Mouse (Mus musculus) kidney, adult 11 months (tissue): ENCODE measurements at regions not wholly inside any gene's neighbourhood (a gene's known extent, or its start where the extent isn't known, plus 50 kb on each side); places are given as distances from the start of the nearest gene placed in this dataset.
A peak's percentile ranks its signal among the peaks of the same experiment; 100 is the strongest.

Source experiments
- DNase-seq: peaks from one replicate; pipeline ENCODE4 v3.0.0; 2022

DNA sequence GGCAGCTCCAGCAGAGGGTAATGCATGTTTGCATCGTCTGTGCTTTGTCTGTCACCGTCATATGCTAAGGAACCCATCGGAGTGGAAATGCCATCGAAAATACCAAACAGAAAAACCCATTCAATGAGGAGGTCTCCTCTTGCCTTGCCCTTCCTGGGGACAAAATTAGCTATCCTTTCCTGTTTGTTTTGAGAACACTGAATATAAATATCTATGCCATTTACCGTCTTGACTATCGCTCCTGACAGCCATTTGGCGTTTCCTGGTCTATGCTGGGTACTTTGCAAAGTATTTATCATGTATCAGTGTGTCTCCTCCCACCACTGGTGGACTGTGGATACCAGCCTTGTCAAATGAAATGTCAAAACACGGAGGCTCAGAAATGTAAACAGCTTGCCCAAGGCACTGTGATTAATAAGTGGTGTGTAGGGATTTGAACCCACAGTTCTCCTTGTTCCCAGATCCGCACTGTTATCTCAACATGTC is 239.2 kb upstream of the Tbx3 start:
- no peak for DNase-seq

DNA sequence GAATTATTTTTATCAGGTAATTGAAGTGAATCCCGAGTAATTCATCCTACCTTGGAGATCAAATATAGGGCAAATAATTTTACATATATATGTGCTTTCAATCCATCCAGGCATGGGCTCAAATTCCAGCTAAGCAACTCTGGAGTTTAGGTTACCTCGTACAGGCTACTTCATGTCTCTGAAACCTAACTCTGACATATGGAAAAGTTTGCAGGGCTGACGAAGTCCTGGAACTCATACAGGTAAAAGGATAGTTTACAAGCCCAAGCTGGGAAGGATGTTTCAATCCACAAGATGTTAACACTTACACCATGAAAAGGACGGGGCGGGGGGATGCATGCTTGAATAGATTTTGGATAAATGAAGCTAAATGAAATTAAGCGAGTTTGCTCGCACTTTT is 235.9 kb upstream of the Tbx3 start:
- no peak for DNase-seq

DNA sequence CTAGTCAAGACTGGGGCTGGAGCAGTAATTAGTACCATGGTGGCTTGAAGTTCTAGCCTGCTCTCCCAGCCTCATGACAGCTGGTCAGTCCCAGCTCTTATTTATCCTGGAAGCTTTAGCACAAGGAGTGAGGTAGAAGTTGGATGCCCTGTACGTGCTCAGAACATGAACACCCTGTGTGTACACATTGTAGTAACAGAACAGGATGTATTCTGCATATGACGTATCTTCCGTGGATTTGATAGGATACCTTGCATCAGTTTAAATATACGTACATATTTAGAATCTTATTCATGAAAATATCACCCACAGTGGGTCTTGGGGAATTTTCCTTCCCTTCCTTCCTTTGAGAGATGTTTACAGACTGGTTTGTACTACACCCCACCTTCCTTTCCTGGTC is 222.0 kb upstream of the Tbx3 start:
- DNase-seq, result no peak

DNA sequence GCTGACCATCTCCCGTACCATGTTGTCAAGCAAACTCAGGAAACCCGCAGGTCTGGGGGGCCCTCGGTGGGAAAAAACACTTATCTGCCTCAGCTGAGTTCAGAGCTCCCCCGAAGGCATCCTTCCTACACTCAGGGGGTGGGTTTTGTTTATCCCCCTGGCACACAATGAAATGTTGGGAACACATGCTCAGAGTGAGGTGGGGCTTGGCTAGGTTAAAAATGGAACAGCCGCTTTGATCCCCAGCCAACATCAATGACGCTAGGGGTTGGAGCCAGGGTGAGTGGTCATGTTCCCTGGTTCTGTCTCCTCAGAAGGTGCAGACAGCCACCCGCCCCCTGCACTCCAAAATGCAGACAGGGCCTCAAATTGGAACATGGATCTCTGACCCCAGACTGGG is 221.3 kb upstream of the Tbx3 start:
- no peak for DNase-seq

DNA sequence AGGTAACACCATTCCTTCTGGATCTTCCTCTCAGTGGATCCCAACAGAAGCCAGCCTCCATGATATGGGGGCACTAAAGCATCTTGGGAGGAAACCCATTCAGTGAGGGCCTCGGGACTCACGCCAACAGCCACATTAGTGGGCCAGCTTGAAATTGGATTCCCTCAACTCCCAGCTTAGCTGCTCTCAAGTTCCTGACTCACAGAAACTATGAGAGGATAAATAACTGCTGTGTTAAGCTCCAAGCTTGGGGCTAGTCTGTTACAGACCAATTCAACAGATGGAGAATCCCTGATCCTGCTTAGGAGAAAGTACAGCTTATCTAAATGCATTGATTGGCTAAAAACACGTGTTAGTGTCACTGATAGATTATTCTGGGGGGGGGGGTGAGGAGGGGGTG is 210.7 kb upstream of the Tbx3 start:
- no peak for DNase-seq

DNA sequence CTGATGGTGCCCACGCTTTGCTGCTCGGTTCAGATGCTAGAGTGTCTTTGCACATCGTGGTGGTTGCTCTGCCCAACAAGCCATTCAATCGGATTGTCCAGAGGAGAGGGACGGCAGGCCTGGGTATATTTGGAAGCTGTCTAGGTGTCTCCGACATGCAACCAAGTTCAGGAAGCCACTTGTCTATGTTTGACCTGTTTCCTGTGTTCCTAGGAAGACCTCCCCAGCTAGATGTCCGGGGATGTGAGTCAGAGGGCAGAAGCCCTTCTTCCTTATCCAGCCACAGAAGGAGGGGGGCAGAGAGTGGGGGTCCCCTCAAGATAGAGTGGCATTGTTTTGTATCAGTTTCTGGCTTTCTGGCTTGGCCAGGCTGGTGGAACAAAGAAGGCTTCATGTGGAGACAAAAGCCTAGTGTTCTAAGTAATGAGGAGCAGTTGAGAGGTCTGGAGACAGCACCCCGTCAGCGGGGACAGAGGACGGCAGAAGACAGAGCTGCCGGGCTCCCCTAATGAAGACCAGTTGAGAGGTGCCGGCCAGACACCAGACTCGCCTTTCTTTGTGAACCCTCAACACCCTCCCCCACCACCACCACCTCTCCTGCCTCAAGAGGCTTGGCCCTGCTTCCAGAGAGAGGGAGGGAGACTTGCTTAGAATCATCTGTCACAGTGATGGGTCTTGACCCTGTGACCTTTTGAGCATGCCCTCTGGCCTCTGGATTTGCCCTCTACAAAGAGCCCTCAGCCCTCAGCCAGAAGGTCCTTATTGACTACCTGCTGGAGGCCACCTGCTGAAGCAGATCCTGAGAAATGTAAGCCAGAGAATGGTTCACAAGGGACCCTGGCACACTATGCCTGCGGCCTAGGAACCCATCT is 207.6 kb upstream of the Tbx3 start:
- DNase-seq, result no peak

DNA sequence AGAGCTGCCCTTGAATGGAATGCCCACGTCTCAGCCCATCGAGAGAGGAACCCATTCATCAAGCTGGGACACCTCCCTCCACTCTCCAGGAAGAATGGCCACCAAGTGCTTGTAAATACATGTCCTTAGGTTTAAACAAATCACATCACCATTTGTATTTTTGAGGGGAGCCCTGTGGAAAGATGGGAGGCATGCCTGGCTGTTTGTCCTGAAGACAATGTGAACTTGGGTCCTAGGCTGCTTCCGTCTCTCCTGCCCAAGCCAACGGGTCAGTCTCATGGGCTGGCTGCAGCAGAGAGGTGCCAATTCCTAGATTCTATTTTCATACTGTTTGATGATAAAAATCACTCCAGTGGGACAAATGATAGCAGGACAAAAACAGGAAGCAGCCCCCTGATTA is 205.9 kb upstream of the Tbx3 start:
- DNase-seq, result no peak

DNA sequence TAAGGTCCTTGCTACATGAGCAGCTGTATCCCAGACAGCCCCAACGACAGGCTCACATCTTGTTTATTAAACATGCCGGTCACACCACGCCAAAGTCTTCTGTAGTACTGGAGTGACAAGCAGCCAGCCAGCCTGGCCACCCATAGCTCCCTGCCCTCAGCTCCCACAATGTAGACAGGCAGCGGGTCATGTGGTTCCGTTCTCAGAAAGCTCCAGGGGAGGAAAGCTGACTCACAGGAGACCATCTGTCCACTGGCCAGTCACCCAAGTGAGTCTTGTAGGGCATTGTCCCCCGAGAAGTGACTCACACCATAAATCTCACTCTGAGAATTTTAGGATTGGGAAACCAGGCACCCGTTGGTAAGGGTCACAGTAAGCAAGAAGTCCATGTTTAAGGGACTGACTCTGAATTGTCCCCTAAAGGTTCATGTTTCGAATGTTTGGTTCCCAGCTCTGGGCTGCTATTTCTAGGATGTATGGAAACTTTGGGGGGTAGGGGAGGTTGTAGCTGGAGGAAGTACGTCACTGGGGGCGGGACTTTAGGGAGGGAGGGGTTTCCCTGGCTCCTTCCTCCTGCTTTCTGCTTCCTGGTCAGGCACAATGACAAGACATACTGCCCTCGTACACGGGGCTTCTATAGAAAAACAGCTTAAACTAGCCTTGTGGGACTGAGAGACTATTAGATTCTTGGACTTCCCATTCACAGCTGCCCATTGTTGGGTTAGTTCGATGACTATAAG is 203.0 kb upstream of the Tbx3 start:
- DNase-seq, result no peak

DNA sequence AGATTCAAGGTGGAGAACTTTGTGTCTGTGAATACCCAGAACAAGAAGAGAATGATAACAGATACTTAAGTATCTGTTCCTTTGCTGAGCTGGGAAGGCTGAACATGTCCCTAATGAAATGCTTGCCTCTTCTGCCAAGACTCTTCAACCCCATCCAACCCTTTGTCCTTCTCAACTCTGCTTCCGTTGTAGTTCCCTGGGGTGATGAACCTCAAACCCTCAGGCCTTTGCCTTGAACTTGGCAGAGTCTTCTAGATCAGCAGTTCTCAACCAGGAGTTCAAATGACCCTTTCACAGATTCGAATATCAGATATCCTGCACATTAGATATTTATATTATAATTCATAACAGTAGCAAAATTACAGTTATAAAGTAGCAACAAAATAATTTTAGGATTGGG is 192.5 kb upstream of the Tbx3 start:
- peak; percentile 15 for DNase-seq

DNA sequence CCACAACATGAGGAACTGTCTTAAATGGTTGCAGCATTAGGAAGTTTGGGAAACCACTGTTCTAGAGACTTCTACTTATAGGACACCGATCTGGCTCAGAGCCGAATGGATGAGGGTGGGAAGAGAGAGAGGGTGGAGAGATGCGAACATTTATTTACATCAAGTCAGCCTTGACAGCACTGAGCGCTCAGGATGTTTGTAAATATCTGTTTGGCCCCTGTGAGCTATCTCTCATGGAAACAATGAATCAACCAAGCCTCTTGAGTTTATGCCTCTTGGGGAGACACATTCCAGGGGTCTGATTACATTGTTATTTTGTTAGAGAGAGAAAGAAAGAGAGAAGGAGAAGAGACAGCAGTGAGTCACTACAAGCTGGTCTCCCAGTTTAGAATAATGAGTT is 192.1 kb upstream of the Tbx3 start:
- DNase-seq, result no peak

DNA sequence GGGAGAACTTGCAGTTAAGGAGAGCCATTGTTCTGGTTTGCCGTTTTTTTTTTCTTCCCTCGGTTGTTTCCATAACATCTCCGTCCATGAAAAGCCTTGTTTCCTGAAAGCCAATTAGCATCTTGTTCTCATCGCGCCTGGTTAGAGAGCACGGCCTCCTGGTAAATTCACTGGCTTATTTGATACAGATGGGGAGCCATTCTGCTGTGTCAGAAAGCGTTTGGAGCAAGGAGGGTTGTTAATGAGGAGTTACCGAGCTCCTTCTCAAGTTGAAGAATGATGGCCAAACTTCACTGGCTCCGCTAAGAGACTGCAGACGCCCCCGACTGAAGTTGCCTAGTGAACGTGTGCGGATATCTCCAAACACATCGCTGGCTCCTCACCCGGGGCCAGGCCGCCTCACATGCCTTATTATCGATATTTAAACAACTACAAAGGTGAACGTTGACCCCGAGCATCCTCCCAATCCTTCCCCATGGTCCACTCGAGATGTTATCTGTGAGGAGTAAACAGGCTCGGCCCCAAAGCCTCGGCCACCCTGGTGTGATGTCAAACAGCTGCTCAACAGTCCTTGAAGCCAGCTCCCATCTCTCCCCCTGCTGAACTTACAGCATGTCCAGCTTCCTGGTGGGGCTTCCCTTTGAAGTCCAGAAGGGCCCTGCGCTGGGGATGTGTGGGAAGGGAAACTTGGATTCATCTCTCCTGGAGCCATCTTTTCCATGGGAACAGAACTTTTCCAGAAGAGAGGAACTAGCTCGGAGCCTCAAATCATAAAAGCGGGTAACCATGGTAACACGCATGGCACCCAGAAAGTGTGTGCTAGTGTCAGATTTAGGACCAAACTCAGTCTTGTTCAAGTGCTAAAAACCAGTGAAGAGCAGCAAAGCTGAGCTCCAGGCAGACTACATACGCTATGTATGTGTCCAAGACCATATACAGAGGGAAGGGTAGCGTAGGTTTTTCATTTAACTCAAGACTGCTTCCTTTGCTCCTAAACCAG is 190.0 kb upstream of the Tbx3 start:
- DNase-seq, result peak; percentile 4

DNA sequence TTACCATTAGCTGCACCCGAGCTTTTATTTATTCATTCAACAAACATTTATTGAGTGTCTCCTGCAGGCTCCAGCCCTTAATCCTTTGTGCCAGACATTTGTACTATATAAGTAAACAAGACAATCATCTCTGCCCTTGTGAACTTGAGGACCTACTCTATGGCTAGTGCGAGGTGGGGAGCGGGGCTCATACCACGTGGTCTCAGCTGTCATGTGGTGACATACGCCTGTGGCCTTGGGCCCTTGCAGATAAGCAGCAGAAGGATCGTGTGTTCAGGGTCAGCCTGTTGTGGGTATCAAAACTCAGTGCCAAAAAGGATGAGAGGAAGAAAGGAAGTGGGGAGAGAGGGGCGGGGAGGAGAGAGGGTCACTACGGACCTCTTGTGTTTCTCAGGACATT is 186.8 kb upstream of the Tbx3 start:
- DNase-seq, result no peak

DNA sequence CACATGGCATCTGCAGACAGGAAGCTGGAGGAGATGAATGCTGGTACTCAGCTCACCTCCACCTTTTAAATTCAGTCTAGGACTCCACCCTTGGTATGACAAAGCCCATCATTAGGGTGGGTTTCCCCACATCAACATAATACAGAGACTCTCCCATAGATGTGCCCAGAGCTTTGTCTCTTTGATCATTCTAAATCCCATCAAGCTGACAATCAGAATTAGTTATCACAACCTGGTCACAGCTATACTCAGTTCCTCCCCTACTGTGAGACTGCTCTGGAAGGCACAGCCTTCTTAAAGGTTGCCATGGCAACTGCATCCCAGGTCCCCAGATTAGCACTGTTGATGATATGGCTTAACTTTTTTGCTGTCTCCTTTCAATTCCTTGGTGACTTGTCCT is 184.3 kb upstream of the Tbx3 start:
- DNase-seq, result no peak

DNA sequence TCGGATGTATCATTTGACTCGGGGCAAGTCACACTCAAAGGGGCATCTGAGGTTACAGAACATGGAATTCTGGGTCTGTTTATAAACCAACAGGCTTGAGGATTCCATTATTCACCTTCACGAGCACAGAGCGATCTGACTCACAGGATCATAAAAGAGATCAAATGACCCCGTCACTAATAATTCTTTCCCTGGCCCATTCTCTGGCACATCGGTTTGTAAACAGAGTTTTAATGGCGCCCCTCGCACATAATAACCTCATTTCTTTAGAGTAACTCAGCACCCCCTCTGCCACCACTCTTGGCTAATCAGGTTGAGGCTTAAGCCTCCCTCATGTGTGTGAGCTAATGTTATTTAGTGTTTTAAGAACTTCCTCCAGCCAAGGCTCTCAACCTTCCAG is 183.3 kb upstream of the Tbx3 start:
- DNase-seq, result no peak

DNA sequence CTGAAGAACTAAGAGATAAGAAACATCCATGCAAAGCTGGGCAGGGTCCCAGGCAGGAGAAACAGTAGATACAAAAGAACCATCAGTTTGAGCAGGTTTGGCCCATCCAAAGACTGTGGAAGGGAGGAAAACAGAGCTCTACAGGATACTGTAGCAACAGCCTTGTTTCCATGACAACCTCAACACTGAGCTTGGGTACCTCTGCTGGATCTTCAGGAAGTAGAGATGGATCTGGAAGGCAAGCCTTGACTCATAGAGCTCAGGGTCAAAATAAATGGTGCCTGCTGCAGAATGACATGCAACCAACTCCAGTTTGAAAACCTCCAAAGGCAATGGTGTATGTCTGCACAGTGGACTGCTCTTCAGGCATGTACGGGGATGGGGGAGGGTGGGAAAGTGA is 173.0 kb upstream of the Tbx3 start:
- no peak for DNase-seq

DNA sequence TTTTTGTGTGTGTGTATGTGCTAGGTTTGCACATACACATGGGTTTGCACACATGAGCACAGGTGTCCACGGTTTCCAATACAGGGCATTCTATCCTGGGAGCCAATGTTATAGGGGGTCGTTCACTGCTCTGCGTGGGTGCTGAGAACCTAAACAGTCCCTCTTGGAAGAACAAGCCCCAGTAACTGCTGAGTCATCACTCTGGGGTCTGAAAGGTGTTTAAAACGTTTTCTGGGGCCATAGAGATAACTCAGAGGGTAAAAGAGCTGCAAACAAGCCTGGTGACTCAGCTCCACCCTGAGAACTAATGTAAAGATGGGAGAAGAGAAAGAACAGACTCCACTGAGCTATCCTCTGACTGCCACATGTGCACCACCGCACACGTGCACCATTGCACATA is 172.0 kb upstream of the Tbx3 start:
- no peak for DNase-seq

DNA sequence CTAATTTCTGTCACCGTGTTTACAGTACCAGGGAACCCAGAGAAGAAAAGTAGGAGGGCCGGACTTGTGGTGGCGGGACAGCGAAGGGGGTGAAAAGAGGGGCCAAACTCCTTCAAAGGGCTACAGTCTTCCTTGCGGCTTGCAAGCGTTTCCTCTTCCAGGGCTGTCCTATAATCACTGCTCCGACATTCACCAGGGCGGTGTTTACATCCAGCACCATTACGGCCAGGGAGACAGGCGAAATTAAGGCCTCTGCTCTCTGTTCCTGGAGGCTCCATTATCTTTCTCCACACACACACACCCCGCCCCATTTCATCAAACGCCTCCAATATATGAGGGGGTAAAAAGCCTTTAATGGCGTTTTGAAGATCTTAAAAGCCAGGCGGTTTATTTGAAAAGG is 162.8 kb upstream of the Tbx3 start:
- no peak for DNase-seq

DNA sequence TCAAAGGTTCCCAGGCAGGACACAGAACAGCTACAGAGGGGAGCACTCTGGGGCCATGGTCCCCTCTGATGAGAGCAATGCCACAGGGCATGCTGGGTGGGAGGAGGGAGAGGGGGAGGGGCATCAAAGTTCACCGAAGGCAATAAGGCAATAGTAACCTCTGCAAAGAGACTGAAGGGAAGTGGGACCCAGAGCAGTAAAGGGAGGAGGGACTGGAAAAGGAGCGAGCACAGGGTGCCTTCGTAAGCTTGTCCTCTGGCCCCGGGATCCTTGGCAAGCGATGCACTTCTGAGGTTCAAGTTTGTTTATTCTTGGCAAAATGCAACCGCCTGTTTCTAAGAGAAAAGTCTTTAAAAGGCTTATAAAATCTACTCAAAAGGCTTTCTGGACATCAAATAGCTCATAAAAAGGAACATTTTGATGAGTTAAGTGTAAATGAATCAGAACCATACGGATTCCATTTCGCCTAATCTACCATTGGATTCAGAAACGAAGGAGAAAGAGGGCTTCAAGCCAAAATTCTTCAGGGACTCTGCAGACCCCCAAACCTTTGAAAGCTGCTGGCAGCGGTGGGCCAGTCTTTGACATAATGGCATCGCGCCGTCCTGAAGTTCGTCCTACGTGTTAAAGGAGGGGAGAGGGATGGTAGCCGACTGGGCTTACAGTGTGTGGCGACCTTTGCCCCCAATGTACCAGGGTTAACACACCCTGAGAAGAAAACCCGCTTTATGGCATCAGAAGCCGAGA is 151.8 kb upstream of the Tbx3 start:
- DNase-seq, result peak; percentile 52

DNA sequence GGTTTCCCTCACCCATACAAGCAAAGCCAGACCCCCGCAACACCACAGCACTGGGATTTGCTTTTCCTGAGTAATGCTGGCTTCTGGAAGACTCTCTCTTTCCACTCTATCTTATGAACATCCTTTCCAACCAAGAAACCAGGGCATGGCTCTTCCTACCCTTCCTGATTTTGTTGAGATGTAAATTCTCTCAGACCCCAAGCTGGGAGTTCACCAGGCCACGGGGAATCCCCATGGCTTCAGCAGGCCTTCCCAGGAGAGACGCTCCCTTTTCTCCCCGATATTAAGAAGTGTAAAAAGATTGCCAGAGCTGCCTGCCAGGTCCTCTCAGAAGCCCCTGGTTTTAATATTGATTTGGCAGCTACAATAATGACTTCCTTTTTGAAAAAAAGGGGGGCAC is 146.3 kb upstream of the Tbx3 start:
- DNase-seq, result no peak

DNA sequence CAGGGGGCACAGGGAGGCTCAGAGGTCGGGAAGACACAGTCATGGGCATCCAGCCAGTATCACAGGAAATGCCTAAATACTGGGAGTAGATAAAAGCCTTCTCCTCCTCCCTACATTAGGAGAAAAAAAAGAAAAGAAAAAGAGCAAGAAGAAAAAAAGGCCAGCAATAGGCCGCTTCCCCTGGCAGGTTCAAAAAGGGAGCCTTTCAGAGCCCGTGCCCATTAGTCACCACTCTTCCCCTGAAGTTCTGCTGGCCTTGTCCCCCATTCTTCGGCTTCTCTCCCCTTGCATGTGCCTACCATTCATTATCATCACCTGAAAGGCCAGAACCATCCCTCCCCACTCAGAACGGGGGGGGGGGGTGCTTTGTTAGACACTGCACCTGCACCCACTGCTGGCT is 144.5 kb upstream of the Tbx3 start:
- no peak for DNase-seq

DNA sequence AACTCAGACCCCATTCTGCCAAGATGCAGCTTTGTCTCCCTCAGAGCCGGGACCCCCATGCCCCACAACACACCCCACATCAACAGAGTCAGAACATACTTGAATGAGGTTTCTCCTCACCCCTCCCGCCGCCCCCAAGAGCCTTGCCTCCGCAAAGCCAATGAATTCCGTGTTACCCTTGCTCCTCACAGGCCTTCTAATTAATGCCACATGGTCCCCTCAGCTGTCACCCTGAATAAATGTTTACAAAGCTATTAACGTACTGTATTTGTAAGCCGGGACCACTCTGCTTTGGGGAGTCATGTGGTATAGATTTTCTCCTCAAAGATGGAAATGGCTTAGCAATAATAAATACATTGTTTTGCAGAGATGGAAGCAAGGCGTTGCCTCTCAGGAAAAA is 140.5 kb upstream of the Tbx3 start:
- no peak for DNase-seq

DNA sequence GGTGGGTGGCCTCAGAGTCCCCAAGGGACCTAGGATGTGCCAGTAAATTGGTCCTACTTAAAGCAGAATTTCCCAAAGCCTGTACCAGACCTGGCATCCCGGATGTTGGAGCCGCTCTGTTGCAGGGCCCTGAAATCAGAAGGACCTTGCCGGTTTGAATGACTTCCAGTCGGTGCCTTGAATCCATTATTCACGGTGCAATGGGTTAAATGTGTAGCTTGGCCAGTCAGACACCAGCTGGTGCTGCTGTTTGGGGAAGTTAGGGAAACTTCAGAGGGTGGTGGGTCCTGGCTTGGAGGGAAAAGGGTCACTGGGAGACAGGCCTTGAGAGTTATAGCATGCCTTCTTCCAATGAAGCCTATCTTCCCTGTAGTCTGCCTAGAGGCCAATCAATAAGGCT is 135.5 kb upstream of the Tbx3 start:
- no peak for DNase-seq
